Mouse (Mus musculus) mouse embryonic stem cell (cell line): Measurements from ENCODE around the gene Smarca4.
"Not testable (repeated sequence)": the region's sequence is repeated elsewhere in the genome, so short reads cannot be mapped to it uniquely, and the experiment has no call there.

ENCODE experiments used
- in situ Hi-C, 2 experiments: fragments of 300-500 bp; cut with MboI; formaldehyde crosslinking; loops; 1 replicate in 1 of 2; 3 replicates in 1 of 2; pipeline ENCODE4 v1.14.3; 2019 to 2020; ENCODE audit warnings: low sequenced_read_pairs in 2 of 2, low pct_unique_long_range_greater_than_20kb in 1 of 2, mixed read lengths in 1 of 2; ENCODE audit not compliant: unreplicated experiment in 1 of 2

Smarca4 gene

DNA sequence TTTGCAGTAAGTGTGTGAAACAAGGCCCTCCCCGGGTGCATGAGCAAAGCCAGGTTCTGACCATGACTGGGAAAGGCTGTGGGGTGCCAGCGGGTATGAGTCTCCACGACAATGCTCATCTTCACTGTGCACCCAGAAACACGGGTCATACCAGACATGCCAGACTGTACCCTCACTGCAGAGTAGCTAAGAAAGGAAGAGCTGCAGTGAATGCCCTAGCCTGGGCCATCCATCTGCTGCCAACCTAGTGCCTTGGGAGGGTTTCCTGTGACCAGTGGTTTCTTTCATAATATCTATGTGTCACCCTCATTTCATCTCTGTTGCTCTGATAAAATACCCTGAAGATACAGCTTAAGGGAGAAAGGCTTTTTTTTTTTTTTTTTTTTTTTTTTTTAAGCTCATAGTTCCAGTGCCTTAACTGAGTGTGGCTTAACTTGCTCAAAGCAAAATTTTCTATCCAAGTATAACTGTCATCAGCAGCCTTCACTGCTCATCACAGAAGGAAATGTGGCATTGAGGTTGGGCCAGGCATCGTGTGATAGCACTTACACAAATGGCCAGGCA is 79.3 kb downstream of the Smarca4 start:
- in situ Hi-C loops: no loop called here

DNA sequence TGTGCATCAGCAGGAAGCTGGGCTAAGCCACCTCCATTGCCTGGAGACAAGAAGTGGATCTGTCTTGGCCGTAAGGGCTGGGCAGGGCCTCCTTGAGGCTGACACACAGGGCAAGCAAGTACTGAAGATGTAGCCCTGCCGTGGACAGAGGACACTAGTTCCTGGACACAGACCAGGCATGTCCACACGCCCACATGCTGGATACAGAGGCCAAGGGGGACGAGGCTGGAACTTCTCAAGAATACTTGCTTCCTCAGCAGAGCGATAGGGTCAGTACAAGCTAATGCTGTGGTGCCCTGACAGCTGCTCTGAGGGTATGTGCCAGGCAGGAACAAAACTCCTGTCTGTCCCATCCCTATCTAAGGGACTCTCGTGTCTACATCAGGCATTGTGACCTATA is 81.2 kb downstream of the Smarca4 start:
- in situ Hi-C loops: no loop called here

DNA sequence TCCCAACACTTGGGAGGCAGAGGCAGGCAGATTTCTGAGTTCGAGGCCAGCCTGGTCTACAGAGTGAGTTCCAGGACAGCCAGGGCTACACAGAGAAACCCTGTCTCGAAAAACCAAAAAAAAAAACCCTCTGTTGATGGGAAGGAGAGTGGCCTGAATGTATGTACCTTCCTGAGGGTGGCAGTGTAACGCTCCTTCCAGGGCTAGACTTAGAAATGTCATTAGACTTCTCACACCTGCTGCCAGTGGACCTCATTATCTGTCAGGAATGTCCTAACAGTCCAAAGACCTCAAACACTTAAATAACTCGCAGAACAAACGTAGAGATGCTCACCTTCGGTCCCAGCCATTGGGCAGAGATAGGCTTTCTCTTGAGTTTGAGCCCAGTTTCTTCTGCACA is 83.3 kb downstream of the Smarca4 start:
- in situ Hi-C loops: not testable (repeated sequence)

DNA sequence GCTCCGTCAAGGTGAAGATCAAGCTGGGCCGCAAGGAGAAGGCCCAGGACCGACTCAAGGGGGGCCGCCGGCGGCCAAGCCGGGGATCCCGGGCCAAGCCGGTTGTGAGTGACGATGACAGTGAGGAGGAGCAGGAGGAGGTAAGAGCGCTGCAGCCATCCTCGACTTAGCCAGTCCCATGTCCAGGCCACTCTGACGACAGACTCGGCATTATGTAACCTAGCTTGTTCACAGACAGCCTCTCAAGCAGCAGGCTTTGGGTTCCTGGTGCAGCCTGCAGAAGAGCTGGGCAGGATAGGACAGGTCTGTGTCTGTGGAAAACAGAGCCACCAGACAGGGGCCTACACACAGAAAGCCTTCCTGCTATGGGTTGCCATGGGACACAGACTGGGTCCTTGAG is 85.1 kb downstream of the Smarca4 start:
- in situ Hi-C loops: no loop called here

DNA sequence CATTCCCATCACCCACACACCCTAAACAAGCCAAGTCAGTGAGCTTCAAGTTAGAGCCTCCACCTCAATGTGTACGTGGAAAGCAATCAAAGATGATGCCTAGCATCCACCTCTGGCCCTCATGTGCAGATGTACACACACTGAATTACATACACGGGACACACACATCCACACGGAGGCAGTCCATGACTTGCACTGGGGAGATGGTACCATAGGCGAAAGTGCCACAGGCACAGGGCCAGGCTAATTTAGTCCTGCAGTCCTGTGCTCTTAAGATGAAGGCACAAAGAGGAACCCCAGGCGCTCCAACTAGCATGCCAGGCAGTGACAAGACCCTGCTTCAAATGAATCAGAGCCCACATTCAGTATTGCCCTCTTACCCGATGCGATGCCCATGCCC is 87.5 kb downstream of the Smarca4 start:
- in situ Hi-C loops: no loop called here

DNA sequence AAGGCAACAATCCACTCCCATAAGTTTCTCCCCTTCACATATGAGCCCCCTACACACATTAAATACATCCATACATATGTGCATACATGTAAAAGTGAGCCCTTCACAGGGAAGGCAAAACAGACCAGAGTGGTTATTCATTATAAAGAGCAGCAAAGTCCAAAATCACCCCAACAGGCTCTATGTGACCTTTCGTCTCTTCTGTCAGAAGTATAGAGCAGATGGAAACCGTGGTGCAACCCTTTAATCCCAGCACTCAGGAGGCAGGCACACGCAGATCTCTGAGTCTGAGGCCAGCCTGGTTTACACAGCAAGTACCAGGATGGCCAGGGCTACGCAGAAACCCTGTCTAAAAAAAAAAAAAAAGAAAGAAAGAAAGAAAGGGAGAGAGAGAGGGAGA is 90.1 kb downstream of the Smarca4 start:
- in situ Hi-C loops: no loop called here

DNA sequence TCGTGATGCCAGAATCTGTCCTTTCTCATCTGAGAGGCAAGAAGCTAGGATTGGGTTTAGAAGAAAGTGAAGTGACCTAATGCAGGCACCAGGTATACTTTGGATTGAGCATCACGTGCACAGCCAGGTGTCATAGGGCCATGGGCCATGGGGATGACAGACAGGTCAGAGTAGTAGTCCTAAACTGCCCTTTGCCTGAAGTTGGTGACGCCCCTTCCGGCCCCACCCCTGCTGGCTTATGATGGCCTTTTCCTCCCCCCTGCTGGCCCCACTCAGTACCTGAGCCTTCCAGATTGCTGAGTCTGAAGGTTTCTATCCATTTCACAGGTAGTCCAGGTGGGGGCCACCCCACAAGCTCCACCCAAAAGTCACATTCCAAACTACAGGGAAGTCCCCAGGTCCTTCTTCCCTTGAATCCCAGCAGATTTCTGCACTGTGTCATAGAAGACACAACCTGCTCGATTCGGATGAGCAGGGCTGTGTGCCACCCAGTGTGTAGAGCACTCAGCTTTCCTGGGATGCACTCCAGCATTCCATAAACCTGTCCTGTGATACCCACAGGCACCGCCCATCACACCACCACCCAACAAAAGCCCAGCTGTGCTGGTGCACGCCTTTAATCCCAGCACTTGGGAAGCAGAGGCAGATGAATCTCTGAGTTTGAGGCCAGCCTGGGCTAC is 90.8 kb downstream of the Smarca4 start:
- in situ Hi-C loops: no loop called here

DNA sequence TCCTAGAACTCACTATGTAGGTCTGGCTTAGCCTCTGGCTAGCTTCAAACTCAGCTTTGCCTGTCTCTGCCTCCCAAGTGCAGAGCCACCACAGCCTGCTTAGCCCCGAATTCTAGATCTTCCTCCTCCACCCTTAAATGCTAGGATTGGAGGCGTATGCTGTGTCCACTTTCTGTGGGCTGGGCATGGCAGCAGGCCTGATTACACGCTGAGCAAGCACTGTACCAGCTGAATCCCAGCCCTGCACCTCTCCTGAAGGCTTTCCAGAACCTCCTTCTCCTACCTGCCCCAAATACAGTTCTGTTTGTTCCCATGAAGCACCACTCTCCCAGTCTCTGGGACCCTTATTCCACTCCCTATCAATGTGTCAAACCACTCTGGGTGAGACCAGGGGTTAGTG is 93.4 kb downstream of the Smarca4 start:
- in situ Hi-C loops: no loop called here

DNA sequence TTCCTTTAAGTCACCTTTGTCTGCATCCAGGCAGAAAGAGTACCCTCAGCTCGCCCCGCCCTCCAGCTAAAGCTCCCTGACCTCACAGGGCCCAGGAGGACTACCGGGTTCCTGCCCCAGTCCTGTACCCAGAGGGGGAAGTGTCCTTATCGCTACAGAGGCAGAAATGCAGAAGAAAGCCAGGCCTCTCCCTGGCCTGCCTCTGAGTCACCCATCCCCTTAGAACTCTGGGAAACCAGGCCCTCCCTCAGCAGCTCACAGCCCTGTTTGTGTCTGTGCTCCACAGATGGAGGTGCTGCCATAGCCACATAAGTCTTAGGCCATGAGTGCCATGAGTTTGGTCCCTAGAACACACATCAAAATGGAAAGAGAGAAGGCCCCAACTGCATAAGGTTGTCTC is 99.3 kb downstream of the Smarca4 start:
- in situ Hi-C loops: no loop called here

DNA sequence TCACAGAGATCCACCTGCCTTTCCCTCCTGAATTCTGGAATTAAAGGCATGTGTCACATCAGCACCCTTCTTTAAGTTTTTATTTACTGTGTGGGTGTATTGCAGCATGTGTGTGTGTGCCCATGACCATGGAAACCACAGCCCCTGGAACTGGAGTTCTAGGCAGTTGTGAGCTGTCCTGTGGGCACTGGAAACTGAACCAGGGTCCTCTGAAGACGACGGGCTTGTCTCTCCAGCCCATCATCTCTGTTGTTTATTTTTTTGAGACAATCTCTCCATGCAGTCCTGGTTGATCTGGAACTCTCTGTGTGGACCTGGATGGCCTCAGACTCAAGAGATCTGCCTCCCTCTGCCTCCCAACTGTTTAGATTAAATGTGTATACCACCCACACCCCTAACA is 101.0 kb downstream of the Smarca4 start:
- in situ Hi-C loops: no loop called here

DNA sequence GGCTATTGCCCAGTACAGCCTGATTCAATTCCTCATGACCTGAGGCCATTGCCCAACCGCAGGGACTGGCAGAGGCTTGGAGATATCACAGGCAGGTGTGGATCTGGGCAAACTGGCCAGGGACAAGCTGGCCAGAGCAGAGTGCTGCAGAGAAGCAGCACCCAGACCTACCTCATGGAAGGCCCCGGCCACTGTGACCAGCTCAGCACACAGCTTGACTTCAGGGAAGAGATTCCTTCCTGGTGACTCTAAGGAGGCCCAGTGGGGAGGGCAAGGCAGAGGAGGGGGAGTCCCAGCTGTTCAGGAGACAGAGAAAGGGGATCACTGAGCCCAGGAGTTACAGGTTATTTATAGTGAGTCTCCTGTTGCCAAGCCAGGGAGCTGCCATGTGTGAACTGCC is 105.1 kb downstream of the Smarca4 start:
- in situ Hi-C loops: no loop called here

DNA sequence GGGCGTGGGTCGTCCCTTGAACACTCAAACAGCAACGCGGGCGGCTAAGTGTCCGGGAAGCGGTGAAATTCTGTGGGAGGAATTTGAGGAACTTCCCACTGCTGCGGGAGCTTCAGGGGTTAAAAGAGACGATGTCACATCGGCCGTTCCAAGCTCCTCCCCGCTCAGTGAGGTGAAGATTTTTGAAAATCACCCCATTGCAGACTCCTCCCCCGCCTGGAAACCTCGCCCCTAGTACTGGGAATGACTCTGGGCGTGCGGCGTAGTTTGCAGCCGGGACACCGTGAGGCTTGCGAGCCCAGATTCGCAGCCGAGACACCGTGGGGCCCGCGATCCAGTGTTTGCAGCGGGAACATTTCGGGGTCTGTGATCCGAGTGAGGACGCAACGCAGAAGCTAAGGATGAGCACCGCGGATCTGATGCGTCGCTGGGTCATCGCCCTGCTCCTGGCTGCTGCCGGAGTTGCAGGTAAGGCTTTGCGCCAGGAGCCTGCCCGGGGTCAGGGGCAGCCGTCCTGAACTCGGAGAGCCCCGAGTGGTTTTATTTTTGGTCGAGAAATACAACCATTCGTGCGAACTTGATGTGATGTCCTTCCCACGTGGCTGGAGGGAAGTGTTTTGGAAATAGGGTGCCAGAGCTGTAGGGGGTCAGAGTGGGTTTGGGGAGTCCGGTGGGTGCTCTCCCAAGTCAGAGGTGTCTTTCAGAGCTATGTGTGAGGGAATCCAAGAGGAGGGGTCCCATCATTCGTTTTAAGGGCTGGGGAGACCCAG is 107.6 kb downstream of the Smarca4 start, which contains the start of gene Ldlr:
Gene Ldlr (plus strand): TSS at position 107 of the 770 bp plus-strand sequence.
- in situ Hi-C loops: no loop called here

DNA sequence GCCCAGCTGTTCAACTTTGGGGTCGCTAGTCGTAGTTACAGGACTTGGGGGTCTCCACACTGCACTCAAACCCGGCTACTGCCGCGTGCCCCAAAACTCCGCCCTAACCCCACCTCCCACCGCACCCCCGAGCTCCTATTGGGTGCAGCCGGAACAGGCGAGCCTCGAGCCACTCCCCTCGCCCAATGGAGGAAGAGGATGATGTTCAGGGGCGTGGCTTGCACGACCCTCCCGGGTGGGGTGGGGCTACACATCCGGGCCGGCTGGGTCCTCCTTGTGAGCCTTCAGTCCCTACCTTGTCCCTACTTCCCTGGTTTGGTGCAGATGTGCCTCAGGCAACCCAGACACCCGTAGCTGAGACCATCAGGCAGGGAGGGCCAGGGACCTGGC is 108.2 kb downstream of the Smarca4 start:
- in situ Hi-C loops: no loop called here

DNA sequence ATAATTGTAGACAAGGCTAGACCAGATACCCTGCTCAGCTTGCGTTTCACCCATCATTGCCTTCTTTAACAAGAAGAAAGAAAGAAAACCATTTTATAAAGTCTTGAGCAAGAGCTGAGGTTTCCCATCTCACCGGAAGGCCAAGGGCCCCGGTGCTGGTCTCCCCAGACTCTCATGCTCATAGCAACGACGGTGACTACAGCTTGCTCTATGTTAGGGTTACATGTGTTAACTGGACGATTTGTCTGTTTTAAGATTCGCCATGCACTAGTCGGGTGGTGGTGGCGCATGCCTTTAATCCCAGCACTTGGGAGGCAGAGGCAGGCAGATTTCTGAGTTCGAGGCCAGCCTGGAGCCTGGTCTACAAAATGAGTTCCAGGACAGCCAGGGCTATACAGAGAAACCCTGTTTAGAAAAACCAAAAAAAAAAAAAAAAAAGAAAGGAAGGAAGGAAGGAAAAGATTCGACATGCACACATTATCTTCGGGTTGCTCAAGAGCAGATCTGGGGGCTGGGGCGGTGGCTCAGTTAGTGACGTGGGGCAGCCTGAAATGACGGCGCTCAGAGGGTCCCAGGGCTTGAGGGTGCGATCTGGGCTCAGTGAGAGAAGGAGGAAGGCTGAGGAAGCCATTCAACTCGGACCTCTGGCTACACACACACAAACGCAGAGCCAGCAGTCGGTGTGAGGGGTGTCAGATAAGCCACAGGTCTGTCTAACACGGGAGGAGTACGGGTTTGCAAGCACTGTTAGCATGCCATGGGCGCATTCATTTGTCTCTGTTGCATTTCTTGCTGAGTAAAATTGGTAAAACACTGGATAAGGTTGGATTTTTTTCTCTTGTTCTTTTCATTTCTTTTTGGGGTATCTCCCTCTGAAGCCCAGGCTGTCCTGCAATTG is 109.5 kb downstream of the Smarca4 start:
- in situ Hi-C loops: no loop called here

DNA sequence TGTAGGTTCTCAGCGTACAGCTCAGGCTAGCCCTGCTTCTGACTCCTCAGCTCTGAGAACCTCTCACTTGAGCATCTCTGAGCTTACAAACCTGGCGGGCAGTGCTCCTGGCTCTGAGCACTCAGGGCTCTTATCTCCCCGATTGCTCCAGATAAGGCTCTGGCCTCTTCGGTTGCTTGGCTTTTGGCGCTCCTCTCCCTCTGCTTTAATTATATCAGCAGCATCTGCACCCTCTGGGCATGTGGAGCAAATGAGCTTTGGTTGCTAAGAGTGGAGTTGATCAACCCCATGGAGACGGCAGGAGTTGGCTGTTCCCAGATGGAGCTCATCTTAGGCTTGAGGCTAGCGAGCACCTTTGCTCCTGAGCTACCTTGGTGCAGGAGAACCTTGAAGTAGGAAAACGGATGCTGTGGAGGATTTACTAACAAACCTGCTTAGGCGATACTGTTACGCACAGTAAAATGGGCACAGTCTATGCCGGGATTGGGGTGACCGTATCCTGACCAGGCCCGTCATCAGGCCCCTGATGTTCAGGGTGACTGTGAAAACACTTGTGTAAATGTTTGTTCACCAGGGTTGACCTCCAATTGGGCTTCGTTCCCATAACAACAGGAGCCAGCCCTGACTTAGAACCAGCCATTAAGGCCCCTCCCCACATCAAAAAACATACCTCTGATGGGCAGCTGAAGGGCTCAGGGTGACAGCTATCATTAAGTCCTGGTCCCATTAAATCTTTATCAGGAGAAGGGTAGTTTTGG is 110.4 kb downstream of the Smarca4 start:
- in situ Hi-C loops: no loop called here

DNA sequence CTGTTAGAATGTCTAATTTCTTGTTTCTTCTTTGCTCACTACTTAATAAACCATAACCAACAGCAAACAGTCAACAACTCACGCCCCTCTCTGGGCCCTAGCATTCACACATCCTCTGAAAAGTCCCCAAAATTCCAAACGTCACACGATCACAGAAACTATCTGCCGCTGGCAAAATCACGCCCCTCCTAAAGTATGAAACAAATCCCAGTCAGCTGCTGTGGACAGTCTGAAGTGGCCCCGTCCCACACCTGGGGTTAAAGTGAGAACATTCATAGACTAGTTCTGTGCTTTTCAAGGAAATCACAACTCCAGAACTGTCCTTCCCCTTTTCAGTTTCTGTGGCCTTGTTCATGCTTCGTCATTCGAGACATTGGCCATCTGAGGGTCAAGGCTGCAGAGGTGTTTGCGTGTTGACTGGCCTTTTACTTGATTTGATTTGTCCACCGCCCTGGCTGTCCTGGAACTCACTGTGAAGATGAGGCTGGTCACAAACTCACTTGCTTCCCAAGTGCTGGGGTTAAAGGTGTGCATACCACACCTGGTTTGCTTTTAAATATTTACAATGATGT is 112.4 kb downstream of the Smarca4 start:
- in situ Hi-C loops: no loop called here

DNA sequence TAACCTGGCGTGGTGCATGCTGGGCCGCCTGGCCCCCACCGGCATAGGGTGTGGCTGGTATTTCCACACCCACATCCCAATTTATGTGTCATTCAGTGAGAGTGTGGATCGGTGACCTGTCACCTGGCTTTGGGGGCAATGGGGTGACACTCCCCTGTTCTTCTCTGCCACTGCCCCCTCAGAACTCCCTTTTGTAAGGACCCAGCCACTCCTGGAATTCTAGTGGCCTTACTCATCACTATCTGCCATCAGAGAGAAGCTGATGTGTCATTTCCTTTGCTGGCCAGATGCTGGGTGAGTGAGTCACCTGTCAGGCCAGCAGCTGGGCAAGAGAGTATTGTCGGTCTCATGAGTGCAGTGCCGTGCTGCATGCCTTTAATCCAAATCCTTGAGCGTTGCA is 113.3 kb downstream of the Smarca4 start:
- in situ Hi-C loops: no loop called here

DNA sequence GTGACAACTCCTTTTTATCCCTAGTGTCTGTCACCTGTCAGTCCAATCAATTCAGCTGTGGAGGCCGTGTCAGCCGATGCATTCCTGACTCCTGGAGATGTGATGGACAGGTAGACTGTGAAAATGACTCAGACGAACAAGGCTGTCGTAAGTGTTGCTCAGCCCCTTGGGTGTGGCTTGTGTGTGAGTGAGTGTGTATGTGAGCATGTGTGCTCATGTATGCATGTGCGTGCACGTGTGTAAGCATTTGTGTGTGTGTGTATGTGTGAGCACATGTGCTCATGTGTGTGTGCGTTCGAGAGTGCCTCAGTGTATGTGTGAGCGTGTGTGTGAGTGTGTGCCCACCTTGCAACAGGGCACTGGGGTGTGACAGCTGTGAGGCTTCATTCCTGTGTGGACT is 116.3 kb downstream of the Smarca4 start:
- in situ Hi-C loops: no loop called here
